Mouse (Mus musculus) neural tube, embryonic 15.5 days (tissue): ENCODE measurements around the gene Ano3. TPM values are rescaled to one million over a fixed set of nuclear protein-coding genes. Genes with fewer than 3 reads are reported as not detected.

Source experiments
- ATAC-seq: fragments of 200-750 bp; cut with Nextera tagmentation; 2 replicates; pipeline ENCODE4 v1.8.0; 2017; ENCODE audit warnings: mild to moderate bottlenecking, moderate TSS enrichment, moderate library complexity; ENCODE audit not compliant: low FRiP score
- H3K27ac ChIP-seq: fragments of 300-500 bp; sonication (generic); replicated peaks from 2 replicates; pipeline ENCODE4 v1.5.1; 2015; ENCODE audit warnings: mild to moderate bottlenecking, inconsistent platforms
- H3K27me3 ChIP-seq: fragments of 300-500 bp; sonication (generic); replicated peaks from 2 replicates; pipeline ENCODE4 v1.6.1; 2015; ENCODE audit warnings: inconsistent platforms
- H3K36me3 ChIP-seq: fragments of 300-500 bp; sonication (generic); 2 replicates; pipeline ENCODE4 v1.6.1; 2015; ENCODE audit warnings: inconsistent platforms
- H3K4me1 ChIP-seq: fragments of 300-500 bp; sonication (generic); 2 replicates; pipeline ENCODE4 v1.6.1; 2015; ENCODE audit warnings: inconsistent platforms
- H3K4me2 ChIP-seq: fragments of 300-500 bp; sonication (generic); 2 replicates; pipeline ENCODE4 v1.6.1; 2015; ENCODE audit warnings: inconsistent platforms, mild to moderate bottlenecking, moderate library complexity
- H3K4me3 ChIP-seq: fragments of 300-500 bp; sonication (generic); replicated peaks from 2 replicates; pipeline ENCODE4 v1.5.1; 2015; ENCODE audit warnings: mild to moderate bottlenecking, inconsistent platforms
- H3K9ac ChIP-seq: fragments of 300-500 bp; sonication (generic); replicated peaks from 2 replicates; pipeline ENCODE4 v1.6.1; 2015; ENCODE audit warnings: mild to moderate bottlenecking, inconsistent platforms
- H3K9me3 ChIP-seq: fragments of 300-500 bp; sonication (generic); replicated peaks from 2 replicates; pipeline ENCODE4 v1.6.1; 2016; ENCODE audit warnings: inconsistent platforms
- WGBS: fragments of 180-500 bp; shearing (Covaris S2); methylation state at CpG from one replicate; pipeline ENCODE4 v1.1.7; 2015; ENCODE audit warnings: mixed read lengths; 5-methylcytosine and 5-hydroxymethylcytosine counted together
- polyA plus RNA-seq: library from polyadenylated mRNA; unstranded; fragments of >200 nt; fragmentation: Nextera tagmentation; extraction: Ambion mirVana; gene quantifications from 2 replicates; pipeline ENCODE4 v1.2.1, GENCODE M21; 2015

Gene Ano3
- polyA plus RNA-seq, 1 experiment from 2014 or later, result 0.92 TPM

GRCm38 (mm10) chr2:110710055-110710720 lies 240.5 kb downstream of the Ano3 start:
- no peak for ATAC-seq
- no peaks in the 10 kb centered on the region for H3K36me3 ChIP-seq
- no peaks in the 10 kb centered on the region for H3K9me3 ChIP-seq
- no peak overlapping the region for H3K4me2 ChIP-seq
- H3K27me3 ChIP-seq, result no peaks in the 10 kb centered on the region
- 79% methylated on average over 10 of the region's 10 CpGs for WGBS
- no peaks in the 10 kb centered on the region for H3K4me1 ChIP-seq
- H3K9ac ChIP-seq, result no peak overlapping the region
- no peak overlapping the region for H3K4me3 ChIP-seq
- H3K27ac ChIP-seq, result no peak overlapping the region

- no peaks in the 10 kb centered on the region for H3K9me3 ChIP-seq
- H3K4me2 ChIP-seq, result no peak overlapping the region
- no peak overlapping the region for H3K27ac ChIP-seq
- H3K36me3 ChIP-seq, result no peaks in the 10 kb centered on the region
- H3K4me3 ChIP-seq, result no peak overlapping the region
- 94% methylated on average over 3 of the region's 3 CpGs for WGBS
- ATAC-seq, result no peak
- H3K4me1 ChIP-seq, result no peaks in the 10 kb centered on the region
- H3K9ac ChIP-seq, result no peak overlapping the region
- no peaks in the 10 kb centered on the region for H3K27me3 ChIP-seq
Measured at GRCm38 (mm10) chr2:110709436-110709835, 241.3 kb downstream of the Ano3 start.

GRCm38 (mm10) chr2:110671071-110671624 lies 279.6 kb downstream of the Ano3 start:
- 83% methylated on average over 2 of the region's 2 CpGs for WGBS

GRCm38 (mm10) chr2:110663329-110663728 lies 287.4 kb downstream of the Ano3 start:
- H3K9ac ChIP-seq, result no peak overlapping the region
- H3K9me3 ChIP-seq, result no peaks in the 10 kb centered on the region
- no peaks in the 10 kb centered on the region for H3K36me3 ChIP-seq
- no peaks in the 10 kb centered on the region for H3K4me1 ChIP-seq
- WGBS, result 56% methylated on average over 4 of the region's 4 CpGs
- H3K27ac ChIP-seq, result no peak overlapping the region
- ATAC-seq, result peak; percentile 79; the same call in 1 of the 2 replicates
- H3K27me3 ChIP-seq, result no peaks in the 10 kb centered on the region
- no peak overlapping the region for H3K4me3 ChIP-seq
- no peak overlapping the region for H3K4me2 ChIP-seq

More at GRCm38 (mm10) chr2:110671071-110671624, 279.6 kb downstream of the Ano3 start:
- Histone ChIP-seq H3K4me3 (no peak overlapping the region), H3K9ac (no peak overlapping the region), H3K36me3 (no peaks in the 10 kb centered on the region), H3K27ac (no peak overlapping the region), H3K4me1 (no peaks in the 10 kb centered on the region), H3K9me3 (no peaks in the 10 kb centered on the region), H3K27me3 (no peaks in the 10 kb centered on the region), H3K4me2 (no peak overlapping the region)
- ATAC-seq, result no peak

- ATAC-seq, result no peak
- Histone ChIP-seq H3K9ac (no peak overlapping the region), H3K9me3 (no peaks in the 10 kb centered on the region), H3K4me1 (no peaks in the 10 kb centered on the region), H3K36me3 (no peaks in the 10 kb centered on the region), H3K27me3 (no peaks in the 10 kb centered on the region), H3K4me3 (no peak overlapping the region), H3K4me2 (no peak overlapping the region), H3K27ac (no peak overlapping the region)
Measured at GRCm38 (mm10) chr2:110644846-110645245, 305.9 kb downstream of the Ano3 start.

- ATAC-seq, result no peak
- Histone ChIP-seq H3K9ac (no peak overlapping the region), H3K36me3 (no peaks in the 10 kb centered on the region), H3K4me3 (no peak overlapping the region), H3K9me3 (no peaks in the 10 kb centered on the region), H3K4me1 (no peaks in the 10 kb centered on the region), H3K27me3 (no peaks in the 10 kb centered on the region), H3K27ac (no peak overlapping the region), H3K4me2 (no peak overlapping the region)
- WGBS, result 79% methylated on average over 1 of the region's 1 CpGs
Measured at GRCm38 (mm10) chr2:110644358-110644757, 306.4 kb downstream of the Ano3 start.

Other genes starting within 250 kb of the Ano3 start
- gene Muc15, start 229.6 kb downstream of the Ano3 start, polyA plus RNA-seq, result 0.08 and 0.10 TPM in 2 replicates
- not detected in 2 replicates for gene Gm13941, start 155.1 kb upstream of the Ano3 start, polyA plus RNA-seq
- not detected in 2 replicates for gene Gm15130, start 202.0 kb upstream of the Ano3 start, polyA plus RNA-seq